Mouse (Mus musculus) T-cell, adult 2 months (primary cell): Measurements from ENCODE around the gene Myl6b.

Experiments used
- DNase-seq: peaks from one replicate; pipeline ENCODE4 v3.0.0; 2022; ENCODE audit warnings: low spot score

Myl6b gene

GRCm38 (mm10) chr10:128498590-128498989, at the start of gene Myl6b:
Myl6b (minus strand) TSS chr10:128498685.
- peak; percentile 97 for DNase-seq

DNA sequence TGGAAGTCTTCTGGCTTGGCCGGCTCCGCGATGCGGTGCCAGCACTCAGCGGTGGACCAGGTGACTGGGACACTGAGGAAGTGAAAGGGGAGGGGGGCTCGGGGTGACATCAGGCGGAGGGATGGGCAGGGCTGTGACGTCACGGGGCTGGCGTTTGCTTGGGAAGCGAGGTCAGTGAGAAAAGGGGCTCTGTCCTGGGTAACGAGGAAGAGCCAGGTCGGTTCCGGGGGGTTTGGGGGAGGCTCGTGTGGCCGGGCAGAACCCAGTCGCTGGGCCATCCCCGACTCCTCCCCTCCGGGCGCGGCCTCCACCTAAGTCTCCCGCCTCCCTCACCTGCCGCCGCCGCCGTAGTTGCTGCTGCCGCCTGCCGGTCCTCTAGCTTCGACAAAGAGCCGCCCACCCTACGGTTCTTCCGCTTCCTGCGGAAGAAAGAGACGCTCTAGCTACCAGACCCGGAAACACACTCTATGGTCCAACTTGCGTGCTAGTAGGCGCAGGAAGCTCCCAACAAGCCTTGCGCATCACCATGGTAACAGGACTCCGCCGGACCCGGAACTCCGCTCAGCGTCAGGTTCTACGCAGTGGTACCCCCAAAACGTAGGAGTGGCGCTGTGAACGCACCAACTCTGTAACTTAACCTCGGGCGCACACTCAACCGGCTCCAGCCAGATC, 49.0 kb upstream of the Myl6b start, which contains the start of gene Zc3h10:
Zc3h10 (minus strand) TSS at position 414 of the 672 bp plus-strand sequence.
- DNase-seq, result peak; percentile 98

- no peak for DNase-seq
Measured at GRCm38 (mm10) chr10:128546787-128547186, 48.3 kb upstream of the Myl6b start.

GRCm38 (mm10) chr10:128546361-128546760, 47.9 kb upstream of the Myl6b start:
- no peak for DNase-seq

GRCm38 (mm10) chr10:128545570-128545898, 47.0 kb upstream of the Myl6b start:
- no peak for DNase-seq

- DNase-seq, result no peak
Measured at GRCm38 (mm10) chr10:128544674-128545569, 46.4 kb upstream of the Myl6b start.

GRCm38 (mm10) chr10:128544151-128544657, 45.7 kb upstream of the Myl6b start:
- no peak for DNase-seq

DNA sequence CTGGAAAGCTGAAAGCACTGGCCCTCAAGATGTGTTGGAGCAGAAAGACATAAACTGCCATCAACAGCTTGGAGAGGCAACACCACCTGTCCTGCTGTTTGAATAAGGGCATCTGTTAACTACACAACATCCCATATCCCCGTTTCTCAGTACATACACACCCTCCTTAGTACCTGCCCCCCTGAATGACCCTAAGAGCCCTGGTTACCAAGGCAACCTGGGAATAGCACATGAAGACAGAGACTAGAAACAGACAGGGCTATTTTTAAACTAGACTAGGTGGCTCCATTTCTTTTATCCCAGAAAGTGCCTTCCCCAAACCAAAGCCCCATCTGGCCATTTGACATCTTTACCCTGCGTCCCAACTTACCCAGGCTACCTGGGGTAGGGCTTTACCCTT, 44.6 kb upstream of the Myl6b start:
- DNase-seq, result no peak

DNA sequence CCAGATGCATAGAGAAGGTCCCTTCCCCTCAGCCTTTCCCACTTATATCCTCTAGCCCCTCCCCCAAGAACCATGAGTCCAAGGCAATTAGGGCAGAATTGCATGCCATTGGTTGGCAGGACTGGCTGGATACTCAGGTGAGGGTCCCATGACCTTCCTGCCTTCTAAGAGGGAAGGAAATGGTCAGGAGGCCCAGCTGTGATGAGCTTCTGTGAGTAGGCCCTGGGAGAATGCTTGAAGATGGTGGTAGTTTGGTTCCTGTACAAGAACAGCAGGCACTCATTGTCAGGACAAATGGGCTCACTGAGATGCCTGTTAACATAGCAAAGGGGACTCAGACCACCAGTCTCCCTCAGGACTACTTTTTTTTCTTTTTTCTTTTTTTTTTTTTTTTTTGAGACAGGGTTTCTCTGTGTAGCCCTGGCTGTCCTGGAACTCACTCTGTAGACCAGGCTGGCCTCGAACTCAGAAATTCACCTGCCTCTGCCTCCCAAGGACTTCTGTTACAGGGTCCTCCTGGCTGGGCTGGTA, 39.9 kb upstream of the Myl6b start:
- DNase-seq, result no peak

DNA sequence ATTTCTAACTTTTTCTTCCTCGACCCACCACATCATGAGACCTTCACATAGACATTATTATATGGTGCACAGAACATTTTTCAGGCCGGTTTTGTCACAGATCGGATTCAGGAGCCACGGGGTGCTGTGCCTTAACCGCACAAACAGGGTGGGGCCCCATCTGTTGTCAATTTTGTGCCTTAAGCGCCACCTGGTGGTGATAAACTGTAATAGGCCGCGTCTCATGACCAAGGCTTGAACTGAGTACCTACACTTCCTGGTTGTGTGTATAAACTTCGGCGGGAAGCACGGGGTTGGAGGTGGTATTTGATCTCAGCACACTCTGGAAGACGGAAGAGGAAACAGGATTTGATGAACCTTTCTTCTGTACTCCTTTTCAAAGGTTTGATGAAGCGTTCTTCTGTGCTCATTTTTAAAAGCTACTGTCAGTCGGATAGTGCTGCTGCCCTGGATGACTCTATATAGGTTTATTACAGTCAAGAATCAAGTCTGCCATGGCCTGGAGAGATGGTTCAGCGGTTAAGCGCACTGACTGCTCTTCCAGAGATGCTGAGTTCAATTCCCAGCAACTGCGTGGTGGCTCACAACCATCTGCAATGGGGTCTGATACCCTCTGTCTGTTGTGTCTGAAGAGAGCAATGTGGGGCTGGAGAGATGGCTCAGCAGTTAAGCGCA, 37.9 kb upstream of the Myl6b start:
- peak; percentile 94 for DNase-seq

DNA sequence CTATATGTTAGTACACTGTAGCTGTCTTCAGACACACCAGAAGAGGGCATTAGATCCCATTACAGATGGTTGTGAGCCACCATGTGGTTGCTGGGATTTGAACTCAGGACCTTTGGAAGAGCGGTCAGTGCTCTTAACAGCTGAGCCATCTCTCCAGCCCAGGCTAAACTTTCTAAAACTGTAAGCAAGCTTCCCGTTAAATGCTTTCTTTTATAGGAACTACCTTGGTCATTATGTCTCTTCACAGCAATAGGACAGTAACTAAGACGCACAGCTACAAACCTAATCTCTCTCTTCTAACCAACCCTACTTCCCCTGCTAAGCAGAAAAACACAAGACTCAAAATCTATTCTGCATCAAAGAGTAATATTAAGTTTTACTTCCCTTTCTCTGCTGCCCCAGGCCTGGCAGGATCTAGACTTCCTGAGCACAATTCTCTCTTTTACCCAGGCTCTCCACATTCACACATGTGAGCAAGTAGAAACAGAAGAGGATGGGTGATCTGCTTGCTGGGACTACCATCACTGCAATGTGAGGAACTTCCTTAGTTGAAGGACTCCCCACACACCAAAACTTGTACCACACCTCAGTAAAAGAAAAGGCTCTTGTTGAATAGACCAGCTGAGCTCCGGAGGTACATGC, 37.3 kb upstream of the Myl6b start:
- no peak for DNase-seq

GRCm38 (mm10) chr10:128535206-128535605, 36.7 kb upstream of the Myl6b start:
- no peak for DNase-seq

GRCm38 (mm10) chr10:128526366-128527356, 28.2 kb upstream of the Myl6b start:
- DNase-seq, result no peak

DNA sequence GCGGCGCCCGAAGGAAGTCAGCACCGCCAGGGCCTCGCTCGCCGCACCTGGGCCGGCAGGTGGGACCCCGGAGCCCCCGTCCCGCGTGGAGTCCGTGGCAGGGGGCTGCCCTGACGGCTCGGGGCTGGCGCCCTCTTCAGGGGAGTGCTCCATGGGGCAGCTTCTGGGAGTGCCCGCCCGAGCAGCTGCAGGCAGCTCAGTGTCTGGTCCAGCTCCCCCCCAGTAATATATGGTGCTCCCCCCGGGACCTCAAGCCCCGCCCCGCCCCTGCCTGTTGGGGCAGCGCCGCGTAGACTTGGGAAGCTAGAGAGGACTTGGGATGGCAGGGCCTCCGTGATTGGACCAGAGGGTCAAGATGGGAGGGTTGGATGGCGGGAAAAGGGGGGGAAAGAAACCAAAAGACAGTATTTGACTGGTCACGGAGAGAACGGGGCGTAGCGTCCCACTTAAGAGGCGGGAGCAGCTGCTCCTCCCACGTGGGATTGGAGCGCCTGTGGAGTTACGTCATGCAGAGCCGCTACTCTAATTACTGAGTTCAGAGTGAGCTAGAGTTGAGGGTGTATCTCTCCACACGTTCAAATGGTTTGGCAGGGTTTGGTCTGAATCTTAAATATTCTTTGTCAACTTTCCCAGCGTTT, 27.3 kb upstream of the Myl6b start, which contains the start of gene Esyt1:
Esyt1 (minus strand) TSS at position 201 of the 638 bp plus-strand sequence.
- DNase-seq, result peak; percentile 96

DNA sequence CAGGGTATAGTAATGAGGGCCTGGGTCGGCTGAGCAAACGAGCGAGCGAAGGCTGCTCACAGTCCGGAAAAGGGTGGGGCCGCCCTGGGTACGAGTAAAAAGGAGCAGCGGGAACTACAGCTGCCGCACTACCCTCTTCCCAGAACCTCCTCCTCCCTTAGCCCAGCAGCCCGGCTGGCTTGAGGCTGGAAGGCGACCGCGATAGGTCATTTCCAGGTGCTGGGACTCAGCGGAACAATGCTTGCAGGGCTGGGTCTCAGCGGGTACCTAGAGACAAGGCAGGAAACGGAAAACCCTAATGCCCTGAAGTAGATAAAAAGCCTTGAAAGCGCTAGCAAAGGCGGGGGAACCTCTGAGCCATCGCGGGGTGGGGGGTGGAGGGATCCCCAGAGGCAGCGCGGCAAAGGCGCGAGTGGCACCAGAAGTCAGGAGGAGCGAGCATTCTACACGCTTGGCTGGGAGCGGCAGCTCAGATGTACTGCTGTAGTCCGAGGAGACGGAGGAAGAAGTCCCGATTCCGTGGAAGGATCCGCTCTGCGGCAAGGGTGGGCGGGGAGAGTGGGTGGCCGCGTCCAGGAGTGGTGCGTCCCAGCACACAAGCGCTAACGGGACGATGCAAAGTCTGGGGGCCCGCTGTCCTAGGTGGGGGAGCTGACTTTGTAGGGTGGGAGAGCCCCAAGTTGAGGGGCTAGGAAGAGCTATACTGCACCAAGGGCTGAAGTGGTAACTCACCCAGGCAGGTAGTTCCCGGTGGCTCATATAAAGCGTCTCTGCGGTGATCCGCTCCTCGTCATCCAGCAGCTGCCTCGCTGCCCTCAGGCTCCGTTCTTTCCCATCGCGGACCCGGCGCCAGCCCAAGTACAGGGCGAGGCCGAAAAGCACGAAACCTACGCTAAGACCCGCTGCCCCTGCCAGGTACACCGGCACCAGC, 26.5 kb upstream of the Myl6b start:
- peak; percentile 76 for DNase-seq

- peak; percentile 29 for DNase-seq
Measured at GRCm38 (mm10) chr10:128524111-128524731, 25.7 kb upstream of the Myl6b start.

GRCm38 (mm10) chr10:128522351-128522750, 23.9 kb upstream of the Myl6b start:
- no peak for DNase-seq

- no peak for DNase-seq
Measured at GRCm38 (mm10) chr10:128520591-128520990, 22.1 kb upstream of the Myl6b start.
